Mouse (Mus musculus) gastrocnemius, postnatal 4 days (tissue): ENCODE measurements around the gene Smndc1. TPM values are rescaled to one million over a fixed set of nuclear protein-coding genes. Genes with fewer than 3 reads are reported as not detected.

Experiments
- DNase-seq, 2 experiments: peaks; one replicate each; pipeline ENCODE4 v3.0.0; 2021 to 2022; ENCODE audit warnings: low spot score in 2 of 2, mixed read lengths in 2 of 2
- long read RNA-seq, 2 experiments: library from polyadenylated mRNA; stranded (forward); transcript quantifications; one replicate each; pipeline ENCODE4 v2.0.0; 2021
- total RNA-seq, 2 experiments: library from RNA; stranded (reverse); gene quantifications; 2 replicates each; pipeline ENCODE4 v1.2.3; 2021

Smndc1 gene
- 10 to 100 TPM; 36.6 to 42.4 TPM for total RNA-seq
- long read RNA-seq, experiment 1, transcript Smndc1-201 (6 exons, 1,948 nt): major isoform, 13 of 17 reads
- long read RNA-seq, experiment 1, partial matches to known transcripts: 3 of 17 reads
- long read RNA-seq, experiment 1, other reads (novel, unspliced or antisense): 0 of 17 reads
- long read RNA-seq, experiment 2, transcript Smndc1-201 (6 exons, 1,948 nt): major isoform, 8 of 14 reads
- long read RNA-seq, experiment 2, partial matches to known transcripts: 2 of 14 reads
- long read RNA-seq, experiment 2, other reads (novel, unspliced or antisense): 4 of 14 reads

DNA sequence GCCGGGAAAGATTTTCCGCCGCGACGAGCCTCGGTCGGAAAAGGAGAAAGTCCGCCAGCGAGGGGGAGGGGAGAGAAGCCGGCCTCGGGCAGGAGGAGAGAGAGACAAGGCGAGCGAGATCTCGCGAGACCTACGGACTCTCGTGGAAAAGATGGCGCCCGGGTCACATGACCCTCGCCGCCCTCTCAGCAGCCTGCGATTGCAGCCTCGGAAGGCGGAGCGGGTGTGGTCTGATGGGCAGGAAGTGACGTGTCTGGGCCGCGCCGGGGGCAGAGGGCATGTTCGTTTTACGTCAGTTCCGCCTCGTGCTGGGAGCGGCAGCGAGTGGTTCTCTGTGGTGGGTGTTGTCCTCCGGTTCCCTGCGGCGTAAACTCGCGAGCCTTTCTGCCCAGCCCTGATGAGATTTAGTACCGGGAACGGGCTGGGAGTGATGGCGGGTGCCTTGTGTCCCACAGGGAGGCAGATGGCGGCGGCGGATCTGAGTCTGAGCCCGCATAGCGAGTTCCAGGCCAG, at the start of gene Smndc1:
Gene Smndc1 (minus strand): TSS at position 84 of the 513 bp plus-strand sequence.
- peak; percentile 98 to 99 for DNase-seq

DNA sequence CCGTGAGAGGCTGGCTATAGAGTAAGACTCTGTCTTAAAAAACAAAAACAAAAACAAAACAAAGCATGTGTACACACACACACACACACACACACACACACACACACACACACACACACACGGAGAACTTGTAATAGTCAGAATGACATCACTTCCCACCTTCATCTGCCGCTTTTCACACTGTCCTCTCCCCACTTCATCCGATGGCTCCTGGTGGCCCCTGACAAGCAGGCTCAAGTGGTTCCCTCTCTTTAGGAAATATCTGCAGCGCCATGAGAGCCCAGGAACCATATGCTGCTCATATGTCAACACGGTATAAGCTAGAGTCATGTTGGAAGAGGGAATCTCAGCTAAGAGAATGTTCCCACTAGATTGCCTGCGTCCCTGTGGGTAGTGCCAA, 49.0 kb upstream of the Smndc1 start:
- no peak for DNase-seq

DNA sequence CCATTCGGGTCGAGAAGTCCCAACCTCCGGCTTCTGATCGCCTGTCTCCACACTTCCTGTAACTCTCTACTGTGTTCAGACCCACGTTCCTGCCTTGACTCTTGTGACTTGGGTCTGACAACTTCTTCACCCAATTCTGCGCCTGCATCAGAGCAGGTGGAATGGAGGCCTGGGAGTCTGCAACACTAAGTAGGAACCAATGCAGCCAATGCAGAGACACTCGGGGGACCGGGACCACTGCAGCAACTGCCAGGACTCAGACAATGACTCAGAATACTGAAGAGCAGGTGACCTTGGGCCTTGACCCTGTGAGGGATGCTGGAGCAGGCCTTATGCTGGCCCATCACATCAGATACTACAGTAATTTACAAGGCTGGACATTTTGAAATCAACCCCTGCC, 47.6 kb upstream of the Smndc1 start:
- DNase-seq: no peak

DNA sequence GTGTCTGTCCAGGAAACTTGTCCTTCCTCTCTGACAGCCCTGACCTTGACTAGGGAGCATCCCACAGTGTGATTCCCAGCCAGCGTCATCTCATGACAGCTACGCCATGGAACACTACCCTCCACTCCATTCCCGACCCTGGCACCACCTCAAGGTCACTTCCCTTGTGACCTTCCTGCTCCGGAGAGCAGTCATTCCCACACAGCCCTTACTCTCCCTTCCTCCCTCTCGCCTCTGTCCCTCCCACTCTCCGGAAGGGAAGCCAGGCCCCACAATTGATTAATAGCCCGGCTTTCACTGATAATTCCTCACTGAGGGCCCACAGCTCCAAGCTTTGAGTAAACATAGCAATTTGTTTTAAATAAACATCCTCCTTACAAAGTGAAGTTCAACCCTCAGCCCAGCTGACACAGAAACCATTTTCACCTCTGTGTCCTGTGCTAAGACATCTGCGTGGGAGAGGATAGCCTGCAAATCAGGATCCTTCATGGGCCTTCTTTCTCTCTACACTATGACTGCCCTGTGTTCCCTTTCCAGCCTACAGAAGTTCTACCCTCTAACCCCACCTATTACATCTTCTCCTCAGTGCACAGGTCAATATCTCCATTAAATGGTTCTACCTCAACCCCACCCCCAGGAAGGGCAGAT, 47.1 kb upstream of the Smndc1 start:
- no peak for DNase-seq

DNA sequence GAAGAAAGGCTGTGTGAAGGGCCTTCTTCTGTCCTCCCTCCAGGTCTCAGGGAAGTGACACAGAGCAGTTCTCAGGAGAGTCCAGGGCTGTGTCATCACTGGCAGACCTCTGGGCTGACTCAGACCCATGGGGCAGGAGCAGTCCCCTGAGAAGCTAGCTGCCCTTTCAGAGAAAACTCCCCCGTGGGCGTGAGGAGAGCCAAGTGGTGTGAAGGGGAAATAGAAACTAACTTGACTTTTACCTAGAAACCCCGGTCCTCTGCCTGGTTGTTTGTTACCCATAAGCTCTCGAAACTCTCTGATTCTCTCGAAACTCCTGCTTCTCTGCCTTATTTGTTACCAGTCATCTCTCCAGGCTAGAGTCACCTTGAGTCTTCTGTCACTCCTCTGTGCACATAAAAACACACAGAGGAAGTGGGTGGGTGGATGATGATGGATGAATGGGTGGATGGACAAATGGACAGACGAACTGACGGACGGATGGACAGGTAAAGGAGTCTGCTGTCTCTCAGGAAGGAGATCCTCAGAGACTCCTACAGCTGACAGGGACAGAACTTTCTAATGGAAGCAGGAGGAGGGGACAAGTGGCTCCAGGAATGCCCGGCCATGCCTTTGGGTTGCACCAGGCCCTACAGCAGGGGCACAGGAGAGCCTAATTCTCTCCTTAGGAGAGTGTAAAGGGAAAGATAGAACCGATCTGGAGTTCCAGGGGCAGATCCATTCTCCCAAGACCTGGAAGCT, 43.7 kb upstream of the Smndc1 start:
- DNase-seq: no peak

DNA sequence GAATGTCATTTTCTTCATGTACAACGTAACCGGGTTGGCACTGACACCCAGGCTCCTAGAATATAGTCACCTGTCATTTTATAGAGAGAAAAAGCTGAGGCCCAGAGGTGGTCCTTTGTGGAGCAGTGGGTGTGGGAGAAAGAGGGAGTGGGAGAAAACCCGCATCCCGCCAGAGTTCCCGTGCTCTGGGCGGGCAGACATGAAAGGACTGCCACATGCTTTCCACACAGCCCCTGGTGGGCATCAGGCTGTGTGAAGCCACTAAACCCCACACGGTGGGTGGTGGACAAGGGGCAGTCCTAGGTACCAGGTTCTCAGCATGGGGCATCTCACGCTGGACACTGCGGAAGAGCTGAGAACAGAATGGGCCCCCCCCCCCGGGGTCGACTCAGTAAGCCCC, 40.6 kb upstream of the Smndc1 start:
- no peak for DNase-seq

DNA sequence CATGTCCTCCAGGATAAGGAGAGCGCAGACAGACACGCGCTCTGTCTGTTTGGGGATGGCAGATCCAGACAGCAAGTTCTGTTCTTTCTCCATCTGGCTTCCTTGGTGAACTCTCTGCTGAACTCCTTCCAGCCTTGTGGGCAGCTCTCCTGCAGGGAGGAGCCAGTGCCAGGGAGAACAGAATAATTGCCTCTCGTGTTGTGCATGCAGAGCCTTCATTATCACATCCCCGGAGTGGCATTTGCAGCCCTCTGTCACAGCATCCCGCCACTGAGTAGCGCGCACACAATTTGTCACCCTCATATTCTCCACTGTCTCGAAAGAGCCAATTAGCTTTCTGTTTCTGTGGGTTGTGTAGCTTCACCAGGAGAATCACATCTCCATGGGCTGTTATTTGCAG, 40.0 kb upstream of the Smndc1 start:
- no peak for DNase-seq

DNA sequence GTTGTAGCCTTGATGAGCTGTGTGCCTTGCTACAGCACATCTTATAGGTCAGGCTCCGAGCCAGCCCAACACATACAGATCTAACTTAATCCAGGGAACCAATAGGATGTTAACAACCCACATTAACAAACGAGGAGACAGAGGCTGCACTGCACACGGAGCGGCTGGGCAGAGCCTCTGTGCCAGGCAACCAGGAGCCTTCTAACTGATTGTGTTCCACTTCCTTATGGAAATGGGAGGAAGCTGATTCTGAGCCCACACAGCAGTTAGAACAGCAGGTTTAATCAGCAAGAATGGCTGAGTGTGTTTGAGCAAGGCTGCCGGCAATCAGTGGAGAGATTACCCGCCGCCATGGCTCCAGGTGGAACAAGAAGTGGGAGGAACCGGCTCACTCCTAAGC, 37.4 kb upstream of the Smndc1 start:
- DNase-seq: no peak

DNA sequence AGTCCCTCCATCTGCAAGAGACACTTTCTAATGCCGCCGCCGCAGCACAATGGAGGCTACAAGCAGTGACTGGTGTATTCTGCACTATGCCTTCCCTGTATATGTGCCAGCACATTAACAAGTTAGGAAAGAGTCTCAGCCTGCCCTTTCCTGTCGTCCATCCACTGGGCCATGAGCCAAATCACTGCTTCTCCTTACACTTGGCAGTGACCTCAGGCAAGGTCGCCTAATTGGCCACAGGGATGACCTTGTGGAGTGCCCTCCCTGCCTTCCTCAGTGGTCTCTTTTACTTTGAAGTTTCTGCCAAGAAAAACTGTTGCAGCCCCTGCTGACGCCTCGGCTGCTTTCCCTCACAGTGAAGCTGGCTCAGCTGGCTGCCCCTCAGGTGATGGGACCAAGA, 37.0 kb upstream of the Smndc1 start:
- no peak for DNase-seq

DNA sequence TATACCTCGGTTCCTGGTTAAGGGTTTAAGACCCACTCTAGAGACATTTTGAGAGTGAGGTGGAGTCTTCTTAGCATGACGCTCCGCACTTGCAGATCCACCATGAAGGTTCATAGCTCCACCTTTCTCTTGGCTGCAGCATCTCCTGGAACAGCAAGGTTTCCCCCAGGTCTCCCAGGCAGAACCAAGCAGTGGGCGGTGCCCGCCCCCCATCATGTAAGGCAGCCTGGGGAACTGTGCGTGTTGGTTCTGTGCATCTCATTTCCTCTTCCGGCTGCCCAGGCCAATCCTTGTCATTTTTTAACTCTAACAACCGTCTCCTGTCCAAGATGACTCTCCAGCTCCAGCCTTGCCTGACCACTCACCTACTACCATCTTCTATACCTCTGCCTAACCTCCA, 35.4 kb upstream of the Smndc1 start:
- DNase-seq: no peak

DNA sequence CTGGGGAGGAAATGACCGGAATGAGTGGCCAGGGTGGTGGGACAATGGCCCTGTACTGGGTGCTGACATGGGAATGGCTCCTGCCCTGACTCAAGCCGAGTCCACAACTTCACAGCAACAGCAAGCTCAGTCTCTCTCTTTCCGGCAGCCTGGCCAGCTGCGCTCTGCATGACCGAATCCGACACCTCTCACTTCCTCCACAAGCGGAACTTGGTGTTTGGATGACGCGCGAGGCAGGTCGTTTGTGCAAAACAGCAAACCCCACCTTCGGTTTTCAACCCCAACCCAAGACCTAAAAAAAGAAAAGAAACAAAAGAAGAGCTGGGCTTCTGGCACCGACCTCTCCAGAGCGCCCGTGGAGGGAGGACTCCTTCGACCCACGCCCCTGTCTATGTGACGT, 34.3 kb upstream of the Smndc1 start:
- DNase-seq: no peak

DNA sequence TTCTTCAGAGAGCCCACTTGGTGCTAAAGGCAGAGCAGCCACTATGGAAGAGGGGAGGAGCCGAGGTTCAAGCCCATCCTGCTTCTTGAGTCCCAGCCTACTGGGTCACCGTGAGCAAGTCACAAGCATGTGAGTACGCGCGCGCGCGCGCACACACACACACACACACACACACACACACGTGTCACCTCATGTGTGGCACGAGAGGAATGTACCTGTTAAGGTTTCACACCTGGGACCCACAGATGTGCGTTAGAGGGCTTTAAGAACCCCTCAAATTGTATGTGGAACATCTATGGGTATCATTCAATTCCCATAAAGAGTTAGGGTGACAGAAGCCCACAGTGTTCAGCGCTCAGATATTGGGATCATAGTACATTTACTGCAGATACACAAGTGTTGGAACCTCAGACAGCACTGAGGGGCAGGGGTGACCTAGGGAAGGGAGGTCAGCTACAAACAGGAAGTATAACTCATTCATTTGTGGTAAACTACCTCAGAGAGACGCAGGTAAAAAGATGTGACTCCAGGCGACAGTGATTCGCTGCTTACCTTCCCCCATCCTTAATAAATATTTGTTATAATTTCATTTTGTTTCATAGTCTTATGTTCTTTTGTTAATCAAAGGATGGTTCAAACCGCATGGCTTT, 33.6 kb upstream of the Smndc1 start:
- no peak for DNase-seq

DNA sequence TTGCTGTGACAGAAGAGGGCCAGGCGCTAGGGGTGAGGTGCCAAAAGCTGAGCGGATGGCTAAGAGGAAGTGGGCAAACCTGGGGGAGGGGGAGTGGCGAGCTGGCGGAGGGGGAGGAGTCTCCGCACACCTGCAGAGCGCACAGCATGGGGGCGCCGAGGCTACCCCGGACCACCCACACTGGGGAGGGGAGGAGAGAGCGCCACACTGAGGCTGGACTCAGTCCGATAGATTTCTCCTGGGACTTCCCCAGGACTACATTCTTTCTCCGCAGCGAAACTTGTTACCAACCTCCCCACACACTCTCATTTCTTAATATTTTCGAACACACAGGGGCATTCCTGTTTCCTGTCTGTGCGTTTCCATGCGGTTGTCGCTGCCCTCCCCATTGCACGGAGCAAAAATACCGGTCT, 33.0 kb upstream of the Smndc1 start:
- DNase-seq: no peak

DNA sequence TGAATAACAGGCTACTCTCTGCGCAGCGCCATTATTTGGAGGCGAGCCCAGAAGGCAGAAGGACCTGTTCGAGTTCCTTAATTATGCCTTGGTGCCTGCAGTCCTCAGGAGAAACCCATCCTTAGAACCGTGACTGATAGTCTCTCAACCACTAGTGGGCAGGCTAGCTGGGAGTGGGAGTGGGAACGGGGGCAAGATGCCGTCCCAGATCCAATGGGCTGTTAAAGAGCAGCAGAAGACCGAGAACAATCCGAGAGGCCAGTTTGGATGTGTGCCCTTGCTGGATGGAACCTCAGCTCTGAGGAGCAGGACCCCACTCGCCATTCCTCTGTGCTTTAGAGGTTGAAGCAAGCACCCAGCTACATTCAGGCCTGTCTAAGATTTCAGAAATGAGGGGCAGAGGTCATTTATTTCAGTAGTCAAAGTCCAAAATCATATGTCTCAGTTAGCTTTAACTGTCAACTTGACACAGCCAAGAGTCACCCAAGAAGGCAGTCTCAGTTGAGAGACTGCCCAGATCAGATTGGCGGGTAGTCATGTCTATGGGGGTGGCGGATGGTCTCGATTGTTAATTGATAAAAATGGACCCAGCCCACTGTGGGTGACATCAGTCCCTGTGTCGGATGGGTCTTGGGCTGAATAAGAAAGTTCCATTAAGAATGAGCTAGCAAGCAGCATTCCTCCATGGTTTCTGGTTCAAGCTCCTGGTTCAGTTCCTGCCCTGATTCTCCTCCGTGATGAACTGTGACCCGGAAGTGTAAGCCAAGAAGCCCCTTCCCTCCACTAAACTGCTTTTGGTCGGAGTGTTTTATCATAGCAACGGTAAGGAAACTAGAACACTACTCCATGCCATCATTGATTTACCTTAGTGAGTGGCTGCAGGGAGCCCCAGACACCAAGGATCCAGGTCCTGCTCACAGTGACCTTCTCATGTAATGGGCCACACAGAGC, 32.3 kb upstream of the Smndc1 start:
- no peak for DNase-seq

DNA sequence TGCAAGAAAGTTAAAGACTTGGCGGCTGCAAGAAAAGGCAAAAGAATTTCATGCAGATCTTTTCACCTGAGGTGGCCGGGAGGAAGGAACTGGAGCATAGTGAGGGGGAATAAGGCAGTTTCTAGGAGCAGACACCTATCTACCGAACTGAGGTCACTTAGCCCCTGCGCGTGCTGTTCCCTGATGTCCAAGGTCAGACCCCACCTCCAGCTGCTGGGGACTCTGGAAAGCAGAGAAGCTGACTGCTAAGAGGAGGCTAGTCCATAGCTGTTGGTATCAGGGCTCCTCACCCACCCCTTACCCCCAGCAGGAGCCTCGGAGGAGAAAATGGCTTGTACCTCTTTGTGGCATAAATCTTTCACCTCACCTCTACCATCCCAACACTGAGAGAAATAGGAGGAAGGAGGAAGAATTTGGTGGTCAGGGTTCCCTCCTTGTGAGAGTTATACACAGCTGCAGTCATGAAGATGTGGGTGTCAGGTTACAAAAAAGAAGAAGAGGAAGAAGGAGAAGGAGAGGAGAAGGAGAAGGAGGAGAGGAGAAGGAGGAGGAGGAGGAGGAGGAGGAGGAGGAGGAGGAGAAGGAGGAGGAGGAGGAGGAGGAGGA, 31.3 kb upstream of the Smndc1 start:
- DNase-seq: no peak

DNA sequence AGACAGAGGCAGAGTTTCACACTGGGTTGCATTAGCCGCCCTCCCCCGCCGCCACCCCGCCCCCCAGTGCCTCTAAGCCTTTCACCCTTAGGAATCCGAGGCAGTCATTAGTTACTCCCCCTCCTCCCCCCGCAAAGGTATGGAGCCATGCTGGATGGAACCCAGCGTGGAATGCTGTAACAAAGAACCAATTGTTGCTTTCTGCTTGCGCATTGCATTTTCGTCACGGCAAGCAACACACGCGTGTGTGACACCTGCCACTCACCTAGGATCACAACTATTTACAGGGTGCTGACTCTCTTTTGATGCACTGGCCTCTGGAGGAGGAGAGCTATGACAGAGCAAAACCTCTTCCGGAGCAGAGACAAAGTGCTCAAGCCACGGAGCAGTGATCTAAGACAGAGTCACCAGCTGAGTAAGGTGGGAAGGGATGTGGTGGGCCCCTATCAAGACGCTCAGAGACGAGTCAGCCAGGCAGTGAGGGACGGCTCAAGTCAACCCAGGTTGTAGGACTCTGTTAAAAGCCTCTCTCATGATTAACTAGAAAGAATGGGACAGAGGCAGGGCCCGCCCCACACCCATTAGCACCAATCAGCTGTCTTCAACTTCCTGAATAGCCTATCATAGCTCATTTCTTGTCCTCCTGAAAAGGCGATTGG, 30.7 kb upstream of the Smndc1 start:
- peak in 1 of 2 experiments; percentile 62 for DNase-seq

DNA sequence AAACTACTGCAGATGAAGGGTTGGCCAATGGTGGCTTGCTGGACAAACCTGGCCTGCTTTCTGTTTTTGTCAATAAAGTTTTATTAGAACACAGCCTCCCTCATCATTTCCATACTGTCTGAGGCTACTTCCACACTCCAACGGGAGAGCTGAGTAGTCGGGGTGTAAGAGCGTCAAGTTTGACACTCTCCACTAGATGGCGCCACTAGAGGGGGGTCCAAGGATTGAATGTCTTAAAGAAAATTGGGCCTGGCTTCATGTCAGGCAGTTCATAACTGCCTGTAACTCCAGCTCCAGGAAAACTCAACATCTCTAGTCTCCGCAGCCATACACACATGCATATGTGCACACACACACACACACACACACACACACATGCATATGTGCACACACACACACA, 29.5 kb upstream of the Smndc1 start:
- DNase-seq: peak in 1 of 2 experiments; percentile 49

DNA sequence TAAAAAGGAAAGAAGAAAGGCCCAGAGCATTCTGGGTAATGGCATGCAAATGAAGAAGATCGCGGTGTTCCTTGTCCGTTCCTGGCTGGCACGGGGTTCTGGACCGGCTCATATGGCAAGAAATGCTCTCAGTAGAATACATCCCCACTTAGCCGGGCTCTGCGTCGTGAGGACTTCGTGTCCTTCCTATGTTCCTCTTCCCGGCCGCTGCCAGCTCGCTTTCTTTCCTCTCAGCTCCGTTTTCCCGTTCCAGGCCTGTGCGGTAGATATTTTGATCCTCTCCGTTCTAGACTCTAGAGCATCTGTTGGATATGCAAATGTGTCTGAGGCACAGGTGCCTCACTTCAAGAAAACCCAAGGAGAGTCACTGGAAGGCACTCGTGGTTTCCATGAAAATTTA, 24.8 kb upstream of the Smndc1 start:
- no peak for DNase-seq

DNA sequence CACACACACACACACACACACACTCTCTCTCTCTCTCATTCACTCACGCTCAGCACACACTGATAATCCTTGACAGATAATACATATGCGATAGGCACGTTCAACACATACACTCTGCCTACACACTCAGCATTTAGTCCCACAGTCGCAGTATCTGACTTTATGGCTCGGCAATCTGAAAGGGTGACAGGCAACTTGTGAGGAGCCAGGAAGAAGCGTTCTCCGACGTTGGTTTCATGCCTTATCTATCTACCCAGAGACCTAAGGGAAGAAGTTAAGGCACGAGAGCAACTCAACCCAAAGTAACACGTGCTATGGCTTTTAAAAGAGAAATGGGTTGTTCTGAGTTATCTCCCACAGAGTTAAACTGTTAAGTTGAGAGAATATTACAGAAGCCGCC, 24.3 kb upstream of the Smndc1 start:
- DNase-seq: no peak
